ENCODE assay signal across 14 mouse cellular contexts in genomic region chr9:59230161-59230560, GRCm38 (mm10).
DNase-seq lines count a peak whose midpoint lies in the region; ATAC-seq and TF ChIP-seq lines count a peak whose summit lies in the region.
"Had no signal": no experiment of that assay in that cellular context is flagged by ENCODE, and none has a peak within 500 bp of the region (broad histone marks: within the 10 kb centered on the region; RNA-seq: fewer than 3 reads in every experiment).

No protein-coding gene starts in this region.

- no peaks in the 10 kb centered on the region for H3K9me3 ChIP-seq in lung, embryonic 14.5 days (ENCODE audit: low read depth, low read length)
- no peaks in the 10 kb centered on the region for H3K9me3 ChIP-seq in lung, postnatal 0 days (ENCODE audit: low read length)
- H3K9me3 ChIP-seq: hindbrain, embryonic 10.5 days; neural tube, embryonic 12.5 days had no signal

- H3K36me3 ChIP-seq in lung, embryonic 14.5 days (ENCODE audit: insufficient read depth), result no peaks in the 10 kb centered on the region
- H3K36me3 ChIP-seq in lung, postnatal 0 days (ENCODE audit: insufficient read depth, low read length), result no peaks in the 10 kb centered on the region
- H3K36me3 ChIP-seq: hindbrain, embryonic 10.5 days; neural tube, embryonic 12.5 days had no signal

- no peak overlapping the region for H3K9ac ChIP-seq in lung, embryonic 14.5 days
- H3K9ac ChIP-seq in lung, postnatal 0 days (replicated peaks; ENCODE audit: low read depth), result no peak overlapping the region
- H3K9ac ChIP-seq: forebrain, postnatal 0 days; neural tube, embryonic 12.5 days had no signal

- H3K4me3 ChIP-seq in lung, embryonic 14.5 days (ENCODE audit: low read depth, low read length), result no peak overlapping the region
- no peak overlapping the region for H3K4me3 ChIP-seq in lung, postnatal 0 days (ENCODE audit: low read depth, low read length)
- H3K4me3 ChIP-seq: hindbrain, embryonic 10.5 days; neural tube, embryonic 12.5 days had no signal

- no peak for TF ChIP-seq CTCF in lung, embryonic 14.5 days (IDR thresholded peaks at IDR 0.05; ENCODE audit: low read depth)
- no peak for TF ChIP-seq CTCF in lung, postnatal 0 days (IDR thresholded peaks at IDR 0.05)

- DNase-seq in gastrocnemius, postnatal 14 days, result peak; percentile 31
- DNase-seq in gastrocnemius, postnatal 25 days, result no peak
- peak; percentile 46 for DNase-seq in lung, embryonic 14.5 days
- no peak for DNase-seq in lung, postnatal 0 days (ENCODE audit: low spot score)
- DNase-seq in heart, postnatal 14 days, result peak; percentile 7 to 51
- DNase-seq in lung, postnatal 36 days, result peak; percentile 42
- DNase-seq in thymus, postnatal 10 days (ENCODE audit: low spot score in 2 of 2), result no peak
- DNase-seq: adrenal gland, postnatal 14 days; forebrain, postnatal 0 days; kidney, adult 9 months; thymus, postnatal 25 days had no signal

- no peaks in the 10 kb centered on the region for H3K27me3 ChIP-seq in lung, embryonic 14.5 days (ENCODE audit: insufficient read depth, low read length)
- no peaks in the 10 kb centered on the region for H3K27me3 ChIP-seq in lung, postnatal 0 days (replicated peaks; ENCODE audit: insufficient read depth, low read length)
- H3K27me3 ChIP-seq: neural tube, embryonic 12.5 days had no signal

- H3K4me2 ChIP-seq in lung, embryonic 14.5 days, result no peak overlapping the region
- H3K4me2 ChIP-seq in lung, postnatal 0 days (replicated peaks; ENCODE audit: low read depth, low read length), result no peak overlapping the region
- H3K4me2 ChIP-seq: midbrain, embryonic 11.5 days; neural tube, embryonic 12.5 days had no signal

- no peak for ATAC-seq in lung, embryonic 14.5 days (ENCODE audit: insufficient read depth)
- ATAC-seq in lung, postnatal 0 days, result no peak
- ATAC-seq: forebrain, postnatal 0 days had no signal

- H3K4me1 ChIP-seq in lung, embryonic 14.5 days (ENCODE audit: insufficient read depth), result peaks cover 12% of the 10 kb centered on the region
- no peaks in the 10 kb centered on the region; the same call in 1 of the 2 replicates for H3K4me1 ChIP-seq in lung, postnatal 0 days (ENCODE audit: insufficient read depth, low read depth, low read length)
- H3K4me1 ChIP-seq: hindbrain, embryonic 10.5 days; neural tube, embryonic 12.5 days had no signal

- no peak for TF ChIP-seq EP300 in lung, postnatal 0 days (IDR thresholded peaks at IDR 0.05)

- no peak overlapping the region for H3K27ac ChIP-seq in lung, embryonic 14.5 days (ENCODE audit: low read depth)
- H3K27ac ChIP-seq in lung, postnatal 0 days (ENCODE audit: low read length), result no peak overlapping the region
- H3K27ac ChIP-seq: hindbrain, embryonic 10.5 days; neural tube, embryonic 12.5 days had no signal

- intact Hi-C loops in gastrocnemius, postnatal 14 days (cut with DNase I; ENCODE audit: low total_unique reads), result no loop called here
- intact Hi-C loops in heart, postnatal 14 days (cut with DNase I), result no loop called here

- WGBS in lung, embryonic 14.5 days, result 64% methylated on average over 5 of the region's 5 CpGs
- WGBS in lung, postnatal 0 days, result 82% methylated on average over 5 of the region's 5 CpGs

Comparison
In these comparisons a context has a peak if more than half of its experiments do, and no peak if none do; other contexts are left out.
1. DNase-seq: peak in gastrocnemius, postnatal 14 days (single experiment), lung, embryonic 14.5 days (single experiment), heart, postnatal 14 days (2 of 2) and lung, postnatal 36 days (single experiment); none in gastrocnemius, postnatal 25 days (single experiment), lung, postnatal 0 days (single experiment) and thymus, postnatal 10 days (0 of 2).